Mouse (Mus musculus): ENCODE results near the gene Pdpr. TPM values are rescaled to one million over a fixed set of nuclear protein-coding genes. Genes with fewer than 3 reads are reported as not detected.

The Pdpr gene
- 100 to 1,000 TPM; 111 to 130 TPM for total RNA-seq (2021)
- long read RNA-seq, experiment 1, full-length matches to known transcripts, result 8 of 59 reads
- long read RNA-seq, experiment 1, partial matches to known transcripts, result 43 of 59 reads
- long read RNA-seq, experiment 1, other reads (novel, unspliced or antisense), result 8 of 59 reads
- long read RNA-seq, experiment 2, full-length matches to known transcripts, result 16 of 58 reads
- long read RNA-seq, experiment 2, partial matches to known transcripts, result 38 of 58 reads
- long read RNA-seq, experiment 2, other reads (novel, unspliced or antisense), result 4 of 58 reads

DNA sequence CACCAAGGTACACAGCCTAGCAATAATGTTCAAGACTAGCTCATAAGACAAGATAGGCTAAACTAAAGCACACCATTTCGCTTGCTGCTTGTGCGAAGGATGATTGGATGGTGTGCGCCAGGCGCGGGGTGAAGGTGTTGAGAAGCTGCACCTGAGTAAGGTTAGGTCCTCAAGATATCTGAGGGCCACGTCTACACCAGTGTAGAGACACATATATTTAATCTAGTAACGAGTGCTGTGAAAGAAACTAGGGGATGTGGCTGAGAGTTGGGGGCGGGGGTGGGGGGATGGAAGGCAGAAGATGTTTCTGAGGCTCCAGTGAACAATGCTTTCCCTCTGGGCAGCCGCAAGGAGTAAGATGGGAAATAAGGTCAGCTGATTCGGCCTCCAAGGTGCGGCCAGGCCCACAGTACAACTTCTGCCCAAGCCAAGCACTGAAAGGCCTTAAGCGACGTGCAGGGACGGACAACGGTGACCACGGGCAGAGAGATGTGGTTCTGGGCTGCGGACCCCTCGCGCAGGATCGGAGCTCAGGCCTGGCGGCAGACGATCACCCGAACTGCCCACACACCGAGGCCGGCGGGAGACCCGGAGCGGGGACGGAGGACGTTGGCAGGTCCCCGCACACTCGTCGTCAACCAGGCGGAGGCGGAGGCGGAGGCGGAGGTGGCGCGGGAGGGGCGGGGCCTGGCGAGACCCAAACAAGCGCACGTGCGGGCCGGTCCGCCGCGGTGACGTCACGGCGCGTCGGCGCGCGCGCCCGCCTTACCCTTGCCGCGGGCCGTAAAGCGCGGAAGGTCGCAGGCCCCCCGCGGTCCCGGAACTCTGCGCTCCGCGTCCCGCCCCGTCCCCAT is at the start of gene Pdpr:
TSS of gene Pdpr (plus strand) at position 766 of the 854 bp plus-strand sequence.
- H3K27ac ChIP-seq, result peak within 1 kb of the TSS; percentile 96
- TF ChIP-seq CTCF (IDR thresholded peaks at IDR 0.05), result no peak
- H3K4me3 ChIP-seq, result peak within 1 kb of the TSS; percentile 93
- intact Hi-C loops (cut with DNase I), result loop anchor here (5.0 kb wide), 1 partner anchor 37 kb away; the partner anchor contains the start of gene Exosc6
- DNase-seq, result peak; percentile 97

DNA sequence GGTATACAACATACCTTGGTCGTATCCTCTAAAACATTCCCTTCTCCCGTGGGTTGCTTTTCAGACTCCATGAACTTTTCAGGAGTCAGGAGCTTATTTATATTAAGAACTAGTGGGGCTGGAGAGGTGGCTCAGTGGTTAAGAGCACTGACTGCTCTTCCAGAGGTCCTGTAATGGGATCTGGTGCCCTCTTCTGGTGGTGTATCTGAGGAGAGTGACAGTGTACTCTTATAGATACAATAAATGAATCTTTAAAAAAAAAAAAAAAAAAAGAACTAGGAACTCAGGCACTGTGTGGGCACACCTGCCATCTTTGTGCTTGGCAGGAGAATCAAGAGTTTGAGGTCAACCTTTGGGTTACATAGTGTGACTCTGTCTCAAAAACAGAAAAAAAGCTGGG is 45.7 kb upstream of the Pdpr start:
- no peak for DNase-seq
- 0 out of 2 replicates have a peak, but pooled peaks have one; percentile 18 for TF ChIP-seq CTCF (IDR thresholded peaks at IDR 0.05)
- intact Hi-C loops (cut with DNase I), result no loop called here
- Histone ChIP-seq H3K27ac (no peak overlapping the region), H3K4me3 (no peak overlapping the region)

DNA sequence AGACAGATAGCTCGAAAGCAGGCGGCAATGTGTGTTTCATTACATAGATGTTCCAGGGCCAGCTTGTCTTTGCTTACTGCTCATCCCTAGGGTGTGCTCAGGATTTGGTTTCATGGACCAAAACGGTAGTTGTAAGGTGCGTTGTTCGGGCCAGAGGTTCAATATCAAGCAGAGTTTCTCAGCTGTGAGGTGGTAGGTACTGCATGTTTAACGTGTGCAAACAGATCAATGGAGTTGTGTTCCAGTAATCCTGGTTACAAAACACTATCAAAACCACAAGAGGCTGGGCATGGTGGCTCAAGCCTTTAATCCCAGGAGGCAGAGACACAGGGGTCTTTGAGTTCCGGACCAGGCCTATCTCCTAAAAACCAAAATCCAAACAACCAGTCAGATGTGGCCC is 45.3 kb upstream of the Pdpr start:
- no peak for TF ChIP-seq CTCF (IDR thresholded peaks at IDR 0.05)
- Histone ChIP-seq H3K27ac (no peak overlapping the region), H3K4me3 (no peak overlapping the region)
- intact Hi-C loops (cut with DNase I), result no loop called here
- no peak for DNase-seq

DNA sequence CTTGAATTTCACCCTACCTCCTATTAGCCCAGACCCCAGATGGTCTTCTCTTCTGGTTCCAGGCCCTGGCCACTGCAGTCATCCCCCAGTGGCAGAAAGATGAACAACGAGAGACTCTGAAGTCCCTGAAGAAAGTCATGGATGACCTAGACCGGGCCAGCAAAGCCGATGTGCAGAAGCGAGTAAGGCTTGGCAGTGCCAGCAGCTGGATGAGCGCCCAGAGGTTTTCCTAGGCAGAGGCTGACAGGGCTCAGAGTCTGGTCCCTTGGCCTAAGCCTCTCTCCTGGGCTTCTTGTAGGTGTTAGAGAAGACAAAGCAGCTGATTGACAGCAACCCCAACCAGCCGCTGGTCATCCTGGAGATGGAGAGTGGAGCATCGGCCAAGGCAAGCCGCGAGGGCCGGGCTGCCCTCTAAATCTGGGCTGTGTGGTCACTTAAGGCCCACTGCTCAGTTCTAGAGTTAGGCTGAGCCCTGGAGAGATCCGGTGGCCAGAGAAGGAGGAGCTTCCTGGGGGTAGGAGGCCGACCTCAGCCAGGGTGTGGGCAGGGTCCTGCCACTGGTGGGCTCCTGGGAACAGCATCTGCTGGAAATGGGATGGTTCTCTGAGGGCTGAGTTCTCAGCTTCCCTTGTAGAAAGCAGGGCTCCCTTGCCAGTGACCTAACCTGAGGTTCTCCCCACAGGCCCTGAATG is 40.5 kb upstream of the Pdpr start:
- TF ChIP-seq CTCF (IDR thresholded peaks at IDR 0.05), result no peak
- no peak overlapping the region for H3K27ac ChIP-seq
- H3K4me3 ChIP-seq, result no peak overlapping the region
- intact Hi-C loops (cut with DNase I), result no loop called here
- DNase-seq, result peak; percentile 81

DNA sequence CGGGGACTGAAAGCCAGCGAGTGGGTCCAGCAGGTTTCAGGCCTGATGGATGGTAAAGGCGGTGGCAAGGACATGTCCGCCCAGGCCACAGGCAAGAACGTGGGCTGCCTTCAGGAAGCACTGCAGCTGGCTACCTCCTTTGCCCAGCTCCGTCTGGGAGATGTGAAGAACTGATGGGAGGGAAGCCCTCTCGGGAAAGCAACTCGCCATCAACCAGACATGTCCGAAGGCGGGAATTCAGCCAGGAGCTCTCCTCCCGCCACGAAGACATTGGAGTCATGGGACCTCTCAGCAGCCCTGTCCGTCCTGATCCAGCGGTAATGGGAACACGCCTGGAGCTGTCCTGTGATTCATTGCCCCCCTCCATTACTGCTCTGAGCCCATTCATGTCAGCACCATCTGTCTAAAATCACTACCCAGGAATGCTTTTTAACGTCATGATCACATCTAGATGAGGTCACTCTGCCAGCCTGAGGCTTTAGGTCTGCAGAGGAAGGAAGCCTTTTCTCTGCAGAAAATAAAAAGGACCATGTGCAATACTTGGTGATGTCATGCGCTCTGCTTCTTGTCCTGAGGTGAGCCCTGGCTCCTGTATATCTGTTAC is 39.3 kb upstream of the Pdpr start:
- intact Hi-C loops (cut with DNase I), result loop anchor here (5.0 kb wide), 1 partner anchor 37 kb away; the partner anchor contains the start of genes Clec18a and Pdpr
- H3K27ac ChIP-seq, result no peak overlapping the region
- no peak for TF ChIP-seq CTCF (IDR thresholded peaks at IDR 0.05)
- H3K4me3 ChIP-seq, result no peak overlapping the region
- no peak for DNase-seq

DNA sequence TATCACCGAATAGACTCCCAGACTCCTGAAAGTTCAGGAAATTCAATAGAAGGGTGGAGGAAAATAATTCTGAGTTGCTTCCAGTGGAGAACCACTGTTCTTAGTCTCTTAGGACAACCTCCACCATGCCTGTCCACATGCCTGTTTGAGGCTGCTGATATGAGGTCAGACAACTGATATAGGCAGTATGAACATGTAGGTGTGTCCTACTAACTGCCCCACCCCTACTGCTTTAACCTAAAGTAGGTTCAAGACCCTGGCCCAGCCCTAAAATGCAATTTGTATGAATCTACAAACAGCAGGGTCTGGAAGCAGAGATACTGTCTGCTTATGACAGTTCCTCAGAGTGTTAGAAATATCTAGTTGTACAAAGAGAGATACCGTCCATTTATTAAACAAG is 38.8 kb upstream of the Pdpr start:
- TF ChIP-seq CTCF (IDR thresholded peaks at IDR 0.05), result no peak
- Histone ChIP-seq H3K4me3 (peak overlapping the region; percentile 84; the same call in 1 of the 2 replicates), H3K27ac (no peak overlapping the region)
- intact Hi-C loops (cut with DNase I), result loop anchor here (5.0 kb wide), 1 partner anchor 37 kb away; the partner anchor contains the start of genes Clec18a and Pdpr
- DNase-seq, result no peak

DNA sequence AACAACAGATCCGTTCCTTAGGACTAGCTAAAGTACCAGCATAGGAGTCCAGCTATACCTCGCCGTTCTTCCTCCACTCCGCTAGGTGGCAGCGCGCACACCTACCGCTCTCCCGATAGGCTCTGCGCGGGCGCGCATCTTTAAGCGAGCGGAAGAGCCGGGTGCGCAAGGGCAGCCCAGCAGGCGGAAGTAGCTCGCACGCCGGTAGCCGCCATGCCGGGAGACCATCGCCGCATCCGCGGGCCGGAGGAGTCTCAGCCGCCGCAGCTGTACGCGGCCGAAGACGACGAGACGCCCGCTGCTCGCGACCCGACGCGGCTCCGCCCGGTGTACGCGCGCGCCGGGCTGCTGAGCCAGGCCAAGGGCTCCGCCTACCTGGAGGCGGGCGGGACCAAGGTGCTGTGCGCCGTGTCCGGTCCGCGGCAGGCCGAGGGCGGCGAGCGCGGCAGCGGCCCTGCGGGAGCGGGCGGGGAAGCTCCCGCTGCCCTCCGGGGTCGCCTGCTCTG is 38.2 kb upstream of the Pdpr start, which contains the start of gene Exosc6:
TSS of gene Exosc6 (plus strand) at position 182 of the 506 bp plus-strand sequence.
- peak within 1 kb of the TSS; percentile 86 for H3K27ac ChIP-seq
- DNase-seq, result peak; percentile 93
- peak; percentile 96 for TF ChIP-seq CTCF (IDR thresholded peaks at IDR 0.05)
- intact Hi-C loops (cut with DNase I), result loop anchor here (5.0 kb wide), 1 partner anchor 36 kb away; the partner anchor contains the start of genes Clec18a and Pdpr
- H3K4me3 ChIP-seq, result peak within 1 kb of the TSS; percentile 84

DNA sequence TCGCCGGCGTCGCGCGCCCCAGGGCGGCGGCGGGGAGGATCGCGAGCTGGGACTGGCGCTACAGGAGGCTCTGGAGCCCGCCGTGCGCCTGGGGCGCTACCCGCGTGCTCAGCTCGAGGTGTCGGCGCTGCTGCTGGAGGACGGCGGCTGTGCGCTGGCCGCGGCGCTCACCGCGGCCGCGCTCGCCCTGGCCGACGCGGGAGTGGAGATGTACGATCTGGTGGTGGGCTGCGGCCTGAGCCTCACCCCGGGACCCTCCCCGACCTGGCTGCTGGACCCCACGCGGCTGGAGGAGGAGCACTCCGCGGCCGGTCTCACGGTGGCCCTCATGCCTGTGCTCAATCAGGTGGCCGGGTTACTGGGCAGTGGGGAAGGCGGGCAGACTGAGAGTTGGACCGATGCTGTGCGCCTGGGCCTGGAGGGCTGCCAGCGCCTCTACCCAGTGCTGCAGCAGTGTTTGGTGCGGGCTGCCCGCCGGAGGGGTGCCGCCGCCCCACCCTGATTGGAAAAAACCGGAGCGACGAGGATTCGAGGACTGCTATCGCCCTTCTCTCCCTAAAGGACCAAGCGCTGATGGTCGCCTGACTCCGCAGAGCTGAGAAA is 37.6 kb upstream of the Pdpr start:
- H3K4me3 ChIP-seq, result peak overlapping the region; percentile 84
- DNase-seq, result peak; percentile 56
- intact Hi-C loops (cut with DNase I), result loop anchor here (5.0 kb wide), 1 partner anchor 36 kb away; the partner anchor contains the start of genes Clec18a and Pdpr
- TF ChIP-seq CTCF (IDR thresholded peaks at IDR 0.05), result no peak
- H3K27ac ChIP-seq, result peak overlapping the region; percentile 86

DNA sequence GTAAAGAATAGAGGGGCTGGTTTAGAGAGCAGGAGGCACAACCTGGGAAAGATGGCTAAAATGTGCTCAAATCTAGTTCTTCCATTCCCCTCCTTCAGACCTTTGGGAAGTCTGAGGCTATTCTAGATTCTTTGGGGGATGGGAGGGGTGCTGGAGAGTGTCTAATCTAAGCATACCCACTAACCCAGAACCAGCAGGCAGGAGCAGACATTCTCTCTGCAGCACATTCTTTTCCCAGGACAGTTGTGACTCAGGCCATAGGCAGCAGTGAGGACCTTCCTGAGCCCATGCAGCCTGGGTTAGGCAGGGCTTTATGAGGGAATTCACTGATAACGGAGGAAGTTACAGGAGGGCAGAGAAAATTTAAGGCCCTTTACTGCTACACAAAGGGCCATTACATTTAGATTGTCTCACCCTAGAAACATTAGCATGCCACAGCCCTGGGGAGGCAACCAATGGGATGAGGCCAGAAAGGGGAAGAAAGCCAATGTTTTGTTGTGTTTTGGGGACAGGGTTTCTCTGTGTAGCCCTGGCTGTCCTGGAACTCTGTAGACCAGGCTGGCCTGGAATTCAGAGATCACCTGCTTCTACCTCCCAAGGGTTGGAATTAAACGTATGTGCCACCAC is 35.4 kb upstream of the Pdpr start:
- Histone ChIP-seq H3K27ac (no peak overlapping the region), H3K4me3 (no peak overlapping the region)
- TF ChIP-seq CTCF (IDR thresholded peaks at IDR 0.05), result no peak
- DNase-seq, result no peak
- intact Hi-C loops (cut with DNase I), result loop anchor here (5.0 kb wide), 1 partner anchor 33 kb away; the partner anchor contains the start of genes Clec18a and Pdpr

DNA sequence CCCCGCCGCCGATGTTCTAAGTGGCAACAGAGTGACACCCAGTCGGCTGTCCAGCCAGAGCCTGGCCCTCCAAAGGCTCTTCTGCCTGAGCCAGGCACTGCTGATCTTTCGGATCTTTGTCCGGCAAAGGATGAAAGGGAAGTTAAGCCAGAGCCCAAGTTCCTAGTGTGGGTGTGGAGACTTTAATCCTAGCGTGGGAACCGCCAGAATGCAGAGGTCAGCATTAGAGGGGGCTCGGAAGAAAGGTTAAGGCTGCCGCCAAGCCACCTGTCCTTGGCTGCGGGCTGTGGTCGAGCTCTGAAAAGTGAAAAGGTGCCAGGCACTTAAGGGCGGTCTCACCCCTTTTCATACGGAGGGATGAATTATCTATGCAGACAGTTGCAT is 32.8 kb upstream of the Pdpr start:
- no peak for TF ChIP-seq CTCF (IDR thresholded peaks at IDR 0.05)
- DNase-seq, result no peak
- intact Hi-C loops (cut with DNase I), result no loop called here

More for the DNA sequence above, 32.8 kb upstream of the Pdpr start:
- Histone ChIP-seq H3K4me3 (peak overlapping the region; percentile 77), H3K27ac (peak overlapping the region; percentile 29; the same call in 1 of the 2 replicates)

All from gastrocnemius, adult 2 months (tissue).